Mouse (Mus musculus): Measurements from ENCODE around the gene Cldn6.
A peak's percentile ranks its signal among the peaks of the same experiment; 100 is the strongest.

Gene Cldn6

DNA sequence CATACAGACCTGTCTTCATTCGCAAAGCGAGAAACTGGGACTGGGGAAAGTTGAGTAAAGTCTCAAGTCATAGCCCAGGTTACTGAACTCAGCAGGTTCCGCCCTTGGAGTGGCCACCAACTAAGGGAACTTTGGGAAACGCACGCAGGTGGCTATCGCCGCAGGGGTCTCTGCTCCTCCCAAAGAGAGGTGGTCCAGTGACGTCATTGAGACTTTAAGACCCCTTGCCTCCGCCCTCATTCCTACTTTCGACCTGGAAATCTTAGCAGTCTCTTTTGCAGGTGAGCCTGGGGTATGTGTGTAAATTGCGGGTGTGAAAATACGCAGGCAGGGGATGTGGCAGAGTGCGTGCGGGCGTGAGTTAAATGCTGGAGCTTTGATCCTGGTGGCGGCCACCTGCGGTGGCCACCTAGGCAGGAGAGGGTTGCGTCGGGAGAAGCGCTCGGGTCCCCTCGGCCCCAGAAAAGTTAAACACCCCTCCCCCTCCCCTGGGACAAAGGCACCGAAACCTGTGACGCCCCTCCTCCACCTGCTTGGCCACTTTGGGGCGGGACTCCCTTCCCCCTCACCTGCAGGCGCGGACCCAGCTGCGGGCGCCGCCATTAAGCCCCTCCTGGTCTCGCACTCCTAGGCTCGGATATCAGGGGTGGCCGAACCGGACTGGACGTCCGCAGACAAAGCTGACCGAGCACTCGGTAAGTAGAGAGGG is at the start of gene Cldn6:
Cldn6 (plus strand) TSS at position 123 of the 709 bp plus-strand sequence.
- DNase-seq, result no peak

DNA sequence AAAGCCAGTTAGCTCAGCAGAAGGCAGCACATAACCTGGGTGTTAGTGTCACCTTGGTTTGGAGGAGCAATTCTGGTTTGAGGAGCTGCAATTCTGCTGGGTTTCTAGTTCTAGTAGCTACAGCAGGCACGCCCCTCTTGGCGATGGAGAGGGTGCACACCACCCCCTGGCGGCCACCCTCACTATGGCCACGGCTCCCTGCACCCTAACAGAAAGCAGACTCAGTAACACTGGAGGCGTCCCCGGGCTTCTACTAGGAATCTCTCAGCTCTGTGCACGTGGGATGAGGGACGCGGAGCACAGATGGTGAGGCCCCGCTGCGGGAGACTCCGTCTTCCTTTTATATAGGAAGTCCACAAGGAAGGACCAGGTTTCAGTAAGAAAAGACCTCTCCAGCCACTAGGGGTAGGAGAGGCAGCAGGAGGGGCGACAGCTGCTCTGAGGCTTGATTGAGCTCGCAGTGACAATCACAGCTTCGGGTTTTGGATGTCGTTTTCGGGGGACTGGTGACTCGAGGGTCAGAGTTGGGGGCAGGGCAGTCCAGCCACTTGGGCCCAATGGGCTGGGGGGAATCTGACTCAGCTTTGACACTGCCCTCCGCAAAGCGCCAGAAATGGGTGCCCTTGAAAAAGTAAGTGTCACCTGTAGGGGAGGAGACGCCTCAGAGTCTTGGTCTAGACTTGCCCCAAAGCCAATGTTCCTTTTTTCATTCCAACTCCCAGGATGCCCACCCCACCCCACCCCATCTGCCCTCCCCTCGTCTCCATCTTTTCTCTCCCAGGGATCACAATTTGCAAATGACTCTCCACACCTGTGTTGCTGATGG is 48.6 kb upstream of the Cldn6 start:
- peak; percentile 83 for DNase-seq

DNA sequence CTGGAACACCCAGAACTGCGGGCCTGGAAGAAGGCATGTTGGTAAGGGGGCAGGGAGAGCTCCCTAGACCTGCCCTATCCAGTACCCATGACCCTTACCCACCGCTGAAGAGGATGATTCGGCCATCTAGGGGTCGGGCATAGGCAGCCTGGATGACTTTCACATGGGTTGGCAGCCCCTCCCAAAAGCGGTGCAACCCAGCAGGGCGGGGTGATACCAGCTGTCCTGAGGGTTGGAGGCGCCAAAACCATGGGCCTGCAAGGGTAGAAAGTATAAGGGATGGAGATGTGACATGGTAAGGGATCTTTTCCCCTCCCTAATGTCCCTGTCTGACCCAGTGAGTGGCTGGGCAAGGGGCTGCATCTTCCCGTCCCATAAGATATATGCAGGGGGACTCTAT is 47.8 kb upstream of the Cldn6 start:
- no peak for DNase-seq

DNA sequence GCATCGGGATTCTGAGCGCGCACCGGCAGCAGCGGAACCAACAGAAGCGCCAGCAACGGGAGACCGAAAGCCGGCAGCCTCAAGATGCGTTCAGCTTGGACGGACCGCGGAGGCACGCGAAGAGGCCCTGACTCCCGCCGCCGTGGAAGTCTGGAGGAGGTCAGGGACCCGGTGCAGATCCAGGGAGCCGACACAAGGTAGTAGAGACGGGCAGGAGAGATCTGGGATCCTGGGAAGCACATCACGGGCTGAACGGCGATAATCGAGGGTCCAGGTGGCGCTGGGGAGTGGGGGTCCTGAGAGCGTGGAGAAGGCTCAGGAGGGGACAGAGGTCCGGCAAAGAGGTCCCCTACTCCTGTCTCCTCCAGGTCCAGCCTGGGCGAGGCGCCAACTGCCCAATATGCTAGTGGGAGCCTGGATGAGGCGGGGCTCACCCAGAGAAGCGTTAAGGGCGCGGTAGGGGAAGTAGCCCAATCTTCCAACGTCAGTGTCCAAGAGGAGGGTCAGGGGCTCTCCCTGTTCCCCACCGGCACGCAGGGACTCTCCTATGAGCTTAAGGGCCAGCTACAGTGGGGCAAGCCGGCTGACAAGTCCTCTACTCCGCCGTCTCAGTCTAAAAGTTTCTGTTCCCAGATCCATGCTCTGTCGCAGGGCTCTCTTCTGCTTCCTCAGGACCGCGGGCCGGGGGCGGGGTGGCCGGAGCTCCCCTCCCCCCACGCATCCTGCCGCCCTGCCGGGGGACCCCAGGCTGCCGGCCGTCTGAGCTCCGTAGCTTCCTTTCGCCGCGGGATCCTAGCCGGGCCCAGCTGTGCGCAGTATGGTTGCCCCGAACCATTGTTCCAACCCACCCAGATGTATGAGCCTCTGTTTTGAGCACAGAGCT is 34.2 kb upstream of the Cldn6 start, which contains the start of gene Mmp25:
Mmp25 (minus strand) TSS at position 665 of the 883 bp plus-strand sequence.
- no peak for DNase-seq

DNA sequence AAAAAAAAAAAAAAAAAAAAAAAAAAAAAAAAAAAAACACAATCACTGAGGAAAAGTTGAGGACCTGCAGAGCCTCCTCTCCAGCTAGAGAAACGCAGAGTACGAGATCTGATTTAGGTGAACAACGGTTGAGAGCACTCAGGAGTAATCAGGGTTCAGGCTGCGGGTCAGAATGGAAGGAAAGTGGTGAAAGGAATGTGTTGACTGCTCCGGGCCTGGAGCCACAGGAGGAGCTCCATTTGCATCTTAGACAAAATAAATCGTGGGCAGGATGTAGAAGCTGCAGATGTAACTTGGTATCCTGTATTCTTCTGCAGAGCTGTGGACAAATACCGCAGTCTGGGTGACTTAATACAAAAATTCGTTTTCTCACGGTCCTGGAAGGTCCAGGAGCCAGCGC is 33.2 kb upstream of the Cldn6 start:
- no peak for DNase-seq

DNA sequence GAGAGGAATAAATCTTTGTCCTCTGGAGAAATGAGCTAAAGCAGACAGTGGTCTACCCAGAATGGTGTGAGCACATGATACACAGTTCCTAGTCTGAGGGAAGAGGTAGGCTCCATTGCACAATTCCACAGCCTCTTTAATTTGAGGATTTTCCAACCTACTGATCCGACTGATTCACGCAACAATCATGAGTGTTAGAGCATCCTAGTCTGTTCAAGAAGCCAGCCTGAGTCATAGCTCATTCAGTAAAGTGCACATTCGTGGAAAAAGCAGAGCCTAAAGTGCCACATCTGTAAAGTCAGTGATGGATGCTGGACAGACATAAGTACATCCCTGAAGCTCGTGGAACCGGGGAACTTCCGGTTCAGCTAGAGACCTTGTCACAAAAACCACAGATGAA is 27.7 kb upstream of the Cldn6 start:
- no peak for DNase-seq

DNA sequence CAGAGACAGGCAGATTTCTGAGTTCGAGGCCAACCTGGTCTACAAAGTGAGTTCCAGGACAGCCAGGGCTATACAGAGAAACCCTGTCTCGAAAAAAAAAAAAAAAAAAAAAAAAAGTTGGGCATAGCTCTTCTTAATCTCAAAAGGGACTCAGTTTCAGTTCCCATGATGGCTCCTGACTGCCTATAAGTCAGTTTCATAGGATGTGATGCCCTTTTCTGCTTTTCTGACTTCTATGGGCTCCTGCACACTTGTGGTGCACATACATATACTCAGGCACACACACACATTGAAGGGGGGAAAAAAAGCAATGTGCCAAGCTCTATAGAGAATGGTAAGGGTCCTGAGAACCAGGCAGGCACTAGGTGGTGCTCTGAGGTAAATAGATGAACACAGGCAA is 25.7 kb upstream of the Cldn6 start:
- DNase-seq, result no peak

DNA sequence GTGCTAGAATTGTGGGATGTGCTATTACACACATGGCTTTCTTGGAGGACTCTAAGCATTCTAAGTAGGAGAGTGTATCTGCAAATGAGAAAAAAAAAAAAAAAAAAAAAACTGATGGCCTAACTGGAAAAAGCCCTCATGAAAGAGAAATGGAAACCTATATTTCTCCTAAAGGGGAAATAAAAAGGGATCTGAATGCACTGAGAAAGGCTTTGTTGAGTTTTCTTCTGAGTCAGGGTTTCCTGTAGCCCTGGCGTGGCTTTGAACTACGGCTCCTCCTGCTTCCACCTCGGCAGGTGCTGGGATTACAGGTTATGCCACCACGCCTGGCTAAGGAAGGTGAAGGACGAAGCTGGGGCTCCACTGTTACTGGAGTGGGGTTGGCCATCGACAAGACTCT is 25.0 kb upstream of the Cldn6 start:
- no peak for DNase-seq

DNA sequence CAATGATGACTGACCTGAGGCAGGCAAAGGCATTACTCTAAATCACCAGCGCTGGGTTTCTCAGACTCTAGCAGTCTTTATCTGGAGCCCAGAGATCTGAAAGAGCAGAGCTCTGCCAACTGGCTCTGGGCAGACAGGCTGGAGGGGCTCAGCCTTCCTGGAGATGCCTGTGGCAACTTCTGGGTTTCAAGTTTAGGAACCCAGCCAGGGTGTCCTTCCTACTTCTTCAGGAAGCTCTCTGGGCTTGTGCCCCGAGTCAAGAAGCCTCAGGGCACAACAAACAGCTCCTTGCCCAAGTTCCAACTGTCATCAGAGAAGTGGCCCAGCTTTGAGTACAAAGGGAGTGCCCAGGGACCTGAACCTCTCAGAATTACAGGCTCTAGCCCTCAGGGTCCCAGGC is 24.6 kb upstream of the Cldn6 start:
- no peak for DNase-seq

DNA sequence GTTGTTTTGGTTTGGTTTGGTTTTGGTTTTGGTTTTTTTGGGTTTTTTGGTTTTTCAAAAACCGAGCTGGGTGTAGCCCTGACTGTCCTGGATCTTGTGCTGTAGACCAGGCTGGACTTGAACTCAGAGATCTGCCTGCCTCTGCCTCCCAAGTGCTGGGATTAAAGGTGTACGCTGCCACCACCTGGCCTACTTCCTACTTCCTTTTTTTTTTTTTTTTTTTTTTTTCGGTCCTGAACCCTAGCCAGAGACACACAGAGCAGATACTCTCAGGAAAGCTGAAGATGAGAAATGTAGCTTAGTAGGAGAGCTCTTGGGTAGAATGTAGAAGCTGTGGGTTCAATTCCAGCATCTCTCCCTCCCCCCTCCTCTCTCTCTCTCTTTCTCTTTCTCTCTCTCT is 20.6 kb upstream of the Cldn6 start:
- no peak for DNase-seq

DNA sequence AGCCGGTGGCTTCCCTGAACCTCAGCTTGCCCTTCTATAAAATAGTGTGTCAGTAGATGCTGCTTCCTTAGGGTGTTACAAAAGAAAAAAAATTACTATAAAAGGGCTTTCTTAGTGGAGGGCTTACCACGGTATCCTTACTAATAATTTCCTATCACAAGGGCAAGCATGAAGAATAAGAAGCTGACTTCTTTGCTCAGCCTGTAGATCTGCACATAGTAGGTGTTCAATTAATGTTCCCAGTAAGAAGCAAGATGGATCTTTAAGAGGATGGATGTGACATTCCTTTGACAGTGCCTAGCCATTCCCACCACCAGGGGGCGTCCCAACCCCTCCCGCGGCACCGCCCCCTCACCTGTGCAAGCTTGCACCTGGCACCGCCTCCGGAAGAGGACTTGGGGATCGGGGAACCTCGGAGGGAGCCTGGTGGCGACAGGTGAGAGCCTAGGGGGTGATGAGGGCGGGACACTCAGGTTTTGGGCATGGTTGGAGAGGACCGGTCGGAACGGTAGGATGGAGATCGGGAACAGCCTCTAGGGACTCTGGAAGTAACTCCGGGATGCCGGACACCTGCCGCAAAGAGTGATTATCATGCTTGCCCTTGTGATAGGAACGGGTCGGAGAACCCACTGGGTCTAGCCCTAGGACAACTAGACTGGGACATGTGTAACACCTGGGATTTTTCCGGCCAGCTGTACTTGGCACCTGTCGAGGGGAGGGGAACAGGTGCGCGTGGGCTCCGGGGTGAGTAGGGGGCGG is 18.8 kb upstream of the Cldn6 start, which contains the start of gene Bicdl2:
Bicdl2 (plus strand) TSS at position 390 of the 759 bp plus-strand sequence.
- peak; percentile 84 for DNase-seq

DNA sequence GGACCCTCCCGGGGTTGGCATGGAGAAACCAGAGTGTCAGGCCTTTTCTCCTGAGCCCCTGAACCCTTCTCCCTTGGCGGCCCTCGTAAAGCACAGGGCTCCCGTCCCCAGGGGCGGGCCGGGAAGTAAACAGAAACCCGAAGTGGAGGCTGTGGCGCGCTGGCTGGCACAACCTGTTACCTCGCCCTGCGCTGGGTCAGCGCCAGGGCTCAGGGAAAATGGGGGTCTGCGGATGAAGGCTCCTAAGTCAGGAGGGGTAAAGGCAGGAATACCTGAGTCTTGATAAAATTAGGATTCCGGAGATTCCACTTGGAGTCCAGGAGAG is 18.2 kb upstream of the Cldn6 start:
- peak; percentile 30 for DNase-seq

DNA sequence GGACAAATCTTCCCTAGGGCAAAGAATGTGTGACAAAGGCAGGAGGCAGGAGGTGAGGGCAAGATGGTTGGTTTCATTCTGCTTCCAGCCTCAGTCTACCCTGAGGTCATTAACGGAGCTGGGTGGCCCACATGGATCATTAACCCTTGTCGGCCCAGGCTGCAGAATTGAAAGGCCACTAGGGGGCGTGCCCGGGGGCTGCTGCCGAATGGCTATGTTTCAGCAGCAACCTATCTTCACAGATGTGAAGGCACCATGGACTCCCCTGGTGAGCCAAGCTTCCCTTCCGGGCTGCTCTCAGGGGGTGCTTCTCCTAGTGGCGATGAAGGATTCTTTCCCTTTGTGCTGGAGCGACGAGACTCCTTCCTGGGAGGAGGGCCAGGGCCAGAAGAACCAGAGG is 17.5 kb upstream of the Cldn6 start:
- DNase-seq, result peak; percentile 14

DNA sequence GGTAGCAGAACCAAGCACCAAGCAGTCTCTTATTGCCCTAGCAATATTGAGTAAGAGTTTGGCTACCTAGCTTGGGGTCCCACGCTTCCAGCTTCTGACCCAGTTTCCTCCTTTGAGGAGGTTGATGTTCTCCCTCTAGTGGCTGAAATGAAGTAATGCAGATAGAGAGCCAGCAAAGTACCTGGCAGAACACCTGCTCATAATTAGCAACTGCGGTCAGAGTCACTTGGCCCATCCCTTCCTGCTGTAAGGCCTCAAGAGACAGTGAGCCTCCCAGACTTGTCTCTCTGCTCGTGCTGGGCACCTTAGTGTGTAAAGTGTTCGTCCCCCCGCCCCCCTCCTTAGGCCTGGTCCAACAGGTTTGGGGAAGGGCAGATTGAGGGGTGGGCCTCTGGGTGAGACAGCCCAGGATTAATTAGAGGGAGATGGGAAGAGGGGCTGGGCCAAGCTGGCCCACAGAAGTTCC is 14.5 kb upstream of the Cldn6 start:
- peak; percentile 47 for DNase-seq

DNA sequence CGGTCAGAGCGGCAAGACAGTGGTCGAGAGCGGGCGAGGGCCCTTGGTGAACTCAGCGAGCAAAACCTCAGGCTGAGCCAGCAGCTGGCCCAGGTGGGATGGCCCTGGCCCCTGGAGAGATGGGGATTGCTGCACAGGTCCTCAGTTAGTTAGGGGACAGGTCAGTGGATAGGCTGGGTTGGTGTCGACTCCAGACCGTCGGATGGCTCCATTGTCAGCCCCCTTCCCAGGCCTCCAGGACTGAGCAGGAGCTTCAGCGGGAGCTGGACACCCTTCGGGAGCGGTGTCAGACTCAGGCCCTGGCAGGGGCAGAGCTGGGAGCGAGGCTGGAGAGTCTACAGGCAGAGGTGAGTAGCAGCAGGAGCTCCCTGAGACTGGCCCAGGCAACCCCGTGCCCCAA is 13.5 kb upstream of the Cldn6 start:
- DNase-seq, result no peak

DNA sequence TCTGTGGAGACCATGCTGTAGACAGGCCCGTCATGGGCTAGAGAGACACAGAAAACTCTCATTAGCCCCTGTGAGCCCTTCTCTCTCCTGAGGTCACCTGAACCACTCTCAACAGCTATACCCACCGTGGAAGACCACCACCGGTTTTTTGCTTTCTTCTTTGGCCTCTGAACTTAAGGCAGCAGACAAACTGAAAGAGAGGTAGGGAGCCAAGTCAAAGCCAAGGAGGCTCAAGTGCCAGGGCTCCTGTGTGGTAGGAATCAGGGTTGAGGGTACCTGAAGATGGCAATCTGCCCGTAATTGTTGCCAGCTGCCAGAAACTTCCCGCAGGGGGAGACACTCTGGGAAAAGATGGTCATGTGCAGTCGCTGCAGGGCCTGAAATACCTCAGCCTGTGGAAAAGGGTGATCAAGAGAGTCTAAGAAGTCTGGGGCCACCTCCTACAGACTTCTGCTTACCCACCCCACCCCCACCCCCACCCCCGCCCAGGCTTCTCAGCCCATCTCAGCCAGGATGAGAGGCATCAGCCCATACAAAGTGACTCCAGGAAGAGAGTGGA is 8.5 kb upstream of the Cldn6 start:
- DNase-seq, result no peak

DNA sequence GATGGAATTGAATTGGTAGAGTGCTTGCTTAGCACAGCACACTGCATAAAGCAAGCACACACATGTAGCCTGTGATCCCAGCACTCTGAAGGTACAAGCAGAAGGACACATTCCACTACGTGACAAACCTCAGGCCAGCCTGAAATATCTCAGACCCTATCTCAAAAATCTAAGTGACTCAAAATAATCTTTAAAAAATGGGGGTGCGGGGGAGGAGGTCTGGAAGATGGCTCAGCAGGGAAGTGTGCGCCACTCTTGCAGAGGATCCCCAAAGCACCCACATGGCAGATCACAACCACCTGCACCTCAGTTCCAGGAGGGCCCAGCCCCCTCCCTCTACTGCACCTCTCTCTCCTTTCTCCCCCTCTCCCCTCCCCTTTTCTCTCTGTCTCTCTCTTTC is 7.5 kb upstream of the Cldn6 start:
- no peak for DNase-seq

DNA sequence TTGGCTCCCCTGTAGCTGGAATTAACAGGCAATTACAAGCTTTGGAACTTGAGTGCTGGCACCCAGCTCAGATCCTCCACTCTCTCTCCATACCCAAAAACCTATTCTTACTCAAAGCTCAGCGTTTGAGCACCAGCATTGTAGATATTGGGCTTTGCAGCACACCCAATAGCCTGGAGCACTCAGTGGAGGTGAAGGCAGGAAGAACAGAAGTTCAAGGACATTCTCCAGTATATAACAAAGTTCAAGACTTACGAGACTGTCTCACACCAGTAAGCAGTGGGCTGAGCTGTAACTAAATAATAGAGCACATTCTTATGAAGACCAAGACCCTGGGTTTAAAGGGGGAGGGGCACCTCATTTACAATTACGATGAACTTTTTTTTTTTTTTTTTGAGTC is 6.3 kb upstream of the Cldn6 start:
- DNase-seq, result no peak

DNA sequence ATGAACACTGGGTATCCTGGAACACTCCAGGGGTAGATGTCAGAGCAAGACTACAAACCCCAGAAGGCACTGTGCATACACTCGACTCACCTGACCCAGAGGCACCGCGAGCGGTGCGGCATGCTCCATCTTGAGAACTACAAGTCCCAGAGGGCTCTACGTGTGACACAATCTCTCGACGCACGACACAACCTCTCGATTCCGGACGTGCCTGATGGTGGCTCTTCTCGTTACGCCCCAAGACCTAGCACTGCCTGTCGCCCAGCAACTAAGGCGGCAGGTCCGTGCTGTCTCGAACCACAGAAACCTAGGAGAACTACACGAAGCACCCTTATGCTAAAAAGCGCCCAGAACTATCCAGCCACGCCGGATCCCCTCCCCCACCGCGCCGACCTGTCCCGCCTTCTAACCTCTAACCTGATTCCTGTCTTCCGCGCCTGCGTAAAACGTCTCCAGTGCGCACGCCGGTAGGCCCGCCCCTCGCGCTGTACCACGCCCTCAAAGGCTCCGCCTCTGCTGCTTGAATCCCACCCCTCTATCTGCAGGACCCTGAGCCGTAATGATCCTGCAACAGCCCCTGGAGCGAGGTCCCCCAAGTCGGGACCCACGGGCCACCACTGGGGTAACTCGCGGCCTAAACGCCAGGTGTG is 5.5 kb upstream of the Cldn6 start, which contains the start of the genes Hcfc1r1 and Thoc6:
Hcfc1r1 (plus strand) TSS at position 173 of the 650 bp plus-strand sequence.
Thoc6 (minus strand) TSS at position 459 of the 650 bp plus-strand sequence.
- peak; percentile 97 for DNase-seq

DNA sequence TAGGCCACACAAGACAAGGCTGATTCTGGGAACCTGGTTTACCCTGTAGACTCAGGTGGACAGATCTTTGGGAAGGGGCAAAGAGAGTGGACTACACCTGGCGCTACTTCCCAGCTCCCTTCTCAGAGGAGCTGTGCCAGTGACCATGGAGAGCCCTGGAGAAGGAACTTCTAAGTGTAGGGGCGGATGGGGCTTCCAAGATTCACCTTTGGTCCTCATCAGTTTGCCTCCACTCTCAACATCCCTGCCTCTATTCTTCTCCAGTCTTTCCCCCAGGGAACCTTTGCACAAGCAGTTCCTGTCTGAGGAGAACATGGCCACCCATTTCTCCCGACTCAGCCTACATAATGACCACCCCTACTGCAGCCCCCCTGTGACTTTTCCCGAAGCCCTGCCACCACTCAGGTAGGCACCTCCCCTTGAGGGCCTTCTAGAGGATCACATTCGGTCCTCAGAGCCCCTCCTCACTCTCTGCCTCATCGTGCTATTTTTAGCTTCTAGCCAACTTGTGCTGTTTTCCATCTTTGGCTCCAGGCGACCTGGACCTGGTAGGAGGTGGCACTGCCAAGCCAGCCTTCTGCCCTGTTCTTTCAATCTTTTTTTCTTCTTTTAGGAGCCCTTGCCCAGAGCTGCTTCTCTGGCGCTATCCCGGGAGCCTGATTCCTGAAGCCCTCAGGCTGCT is 4.6 kb upstream of the Cldn6 start:
- peak; percentile 10 for DNase-seq

DNA sequence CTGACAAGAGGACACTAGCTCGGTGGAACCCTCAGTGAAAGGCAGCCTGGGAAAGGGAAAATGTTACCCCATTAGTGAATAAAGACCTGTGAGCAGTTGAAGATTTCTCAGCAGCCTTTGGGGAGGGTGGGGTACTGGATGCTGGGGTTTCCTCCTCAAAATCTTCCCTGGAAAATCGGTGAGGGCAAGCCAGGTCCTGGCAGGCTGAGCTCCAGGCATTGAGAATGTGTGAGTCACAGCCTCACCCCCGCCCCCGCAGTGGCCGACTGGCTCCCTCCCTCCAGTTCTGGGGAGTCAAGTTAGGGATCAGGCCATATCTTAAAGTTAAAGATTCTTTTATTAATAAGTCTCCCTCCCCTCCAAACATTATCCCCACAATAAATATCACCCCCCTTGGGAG is 3.9 kb upstream of the Cldn6 start:
- peak; percentile 78 for DNase-seq
